ENCODE assay signal across 8 mouse cellular contexts in genomic region chr7:39544242-39545111, GRCm38 (mm10). TPM values are rescaled to one million over a fixed set of nuclear protein-coding genes. Genes with fewer than 3 reads are reported as not detected.
DNase-seq lines count a peak whose midpoint lies in the region; ATAC-seq and TF ChIP-seq lines count a peak whose summit lies in the region.

No protein-coding gene starts in this region.

- peak overlapping the region; percentile 82 for H3ac ChIP-seq in myocyte (ENCODE audit: control insufficient read depth, insufficient read length)

- peak overlapping the region; percentile 71 for H3K4me2 ChIP-seq in heart, embryonic 12.5 days
- H3K4me2 ChIP-seq in kidney, embryonic 16.5 days (replicated peaks; ENCODE audit: low read depth, low read length) = peak overlapping the region; percentile 76
- peak overlapping the region; percentile 79 for H3K4me2 ChIP-seq in liver, embryonic 11.5 days
- peak overlapping the region; percentile 76 for H3K4me2 ChIP-seq in myocyte (ENCODE audit: low read depth)

- TF ChIP-seq POLR2A in myocyte (IDR thresholded peaks at IDR 0.05; ENCODE audit: insufficient read length, low read depth) = peak; percentile 87

- no peaks in the 10 kb centered on the region for H3K9me3 ChIP-seq in heart, embryonic 12.5 days (replicated peaks)
- H3K9me3 ChIP-seq in kidney, embryonic 16.5 days (ENCODE audit: low read length) = no peaks in the 10 kb centered on the region
- H3K9me3 ChIP-seq in liver, embryonic 11.5 days (ENCODE audit: control insufficient read depth, low read length) = no peaks in the 10 kb centered on the region

- DNase-seq in fat pad, adult 2 months (ENCODE audit: extremely low read depth, low read depth, low spot score) = peak; percentile 46
- peak; percentile 82 for DNase-seq in liver, embryonic 11.5 days (ENCODE audit: low spot score)
- DNase-seq in spleen, postnatal 4 days (ENCODE audit: low spot score in 2 of 2) = peak; percentile 31 to 65

- peak; percentile 92 for ATAC-seq in CD4-positive, CD25-positive, alpha-beta regulatory T cell, adult 4 months
- peak; percentile 92 for ATAC-seq in heart, embryonic 12.5 days (ENCODE audit: insufficient number of reproducible peaks, low FRiP score)
- peak; percentile 97 for ATAC-seq in kidney, embryonic 16.5 days (ENCODE audit: low FRiP score, low TSS enrichment)
- peak; percentile 92 for ATAC-seq in liver, embryonic 11.5 days (replicated peaks; ENCODE audit: low FRiP score)

- under 1% methylated on average over 43 of the region's 43 CpGs for WGBS in heart, embryonic 12.5 days
- under 1% methylated on average over 43 of the region's 43 CpGs for WGBS in kidney, embryonic 16.5 days
- WGBS in liver, embryonic 11.5 days = 1% methylated on average over 43 of the region's 43 CpGs

- no peaks in the 10 kb centered on the region for H3K36me3 ChIP-seq in heart, embryonic 12.5 days
- peaks cover 2% of the 10 kb centered on the region; the same call in 1 of the 2 replicates for H3K36me3 ChIP-seq in kidney, embryonic 16.5 days (ENCODE audit: insufficient read depth, low read length)
- no peaks in the 10 kb centered on the region for H3K36me3 ChIP-seq in liver, embryonic 11.5 days (ENCODE audit: control insufficient read depth, insufficient read depth, low read length)
- H3K36me3 ChIP-seq in myocyte (ENCODE audit: control insufficient read depth, insufficient read depth) = no peaks in the 10 kb centered on the region

- peak overlapping the region; percentile 81 for H3K4me3 ChIP-seq in brown adipose tissue, adult 24 weeks (ENCODE audit: insufficient read depth, low read depth, low read length)
- peak overlapping the region; percentile 66 for H3K4me3 ChIP-seq in heart, embryonic 12.5 days
- peak overlapping the region; percentile 71 for H3K4me3 ChIP-seq in kidney, embryonic 16.5 days (ENCODE audit: low read length)
- peak overlapping the region; percentile 60 for H3K4me3 ChIP-seq in liver, embryonic 11.5 days (ENCODE audit: low read depth, low read length)
- H3K4me3 ChIP-seq in myocyte = peak overlapping the region; percentile 36

- peak overlapping the region; percentile 86 for H3K9ac ChIP-seq in heart, embryonic 12.5 days
- peak overlapping the region; percentile 90 for H3K9ac ChIP-seq in kidney, embryonic 16.5 days (replicated peaks; ENCODE audit: low read length)
- H3K9ac ChIP-seq in liver, embryonic 11.5 days (ENCODE audit: low read depth, low read length) = peak overlapping the region; percentile 70

- no peaks in the 10 kb centered on the region; the same call in 1 of the 2 replicates for H3K4me1 ChIP-seq in brown adipose tissue, adult 24 weeks (ENCODE audit: control insufficient read depth, insufficient read depth, insufficient read length, low read length)
- H3K4me1 ChIP-seq in heart, embryonic 12.5 days (replicated peaks) = peaks cover 18% of the 10 kb centered on the region
- 0 out of 2 replicates have a peak, but pooled peaks cover 4% of the 10 kb centered on the region for H3K4me1 ChIP-seq in kidney, embryonic 16.5 days (ENCODE audit: insufficient read depth, low read length)
- no peaks in the 10 kb centered on the region; the same call in 1 of the 2 replicates for H3K4me1 ChIP-seq in liver, embryonic 11.5 days (replicated peaks; ENCODE audit: control insufficient read depth, insufficient read depth, low read length)

- H3K27ac ChIP-seq in brown adipose tissue, adult 24 weeks (replicated peaks; ENCODE audit: low read depth, low read length) = peak overlapping the region; percentile 89
- H3K27ac ChIP-seq in heart, embryonic 12.5 days (ENCODE audit: poor library complexity, severe bottlenecking) = peak overlapping the region; percentile 96
- peak overlapping the region; percentile 98 for H3K27ac ChIP-seq in kidney, embryonic 16.5 days (ENCODE audit: low read length)
- peak overlapping the region; percentile 60 for H3K27ac ChIP-seq in liver, embryonic 11.5 days (ENCODE audit: low read depth, low read length)

- no peaks in the 10 kb centered on the region for H3K27me3 ChIP-seq in heart, embryonic 12.5 days (replicated peaks)
- no peaks in the 10 kb centered on the region for H3K27me3 ChIP-seq in kidney, embryonic 16.5 days (ENCODE audit: insufficient read depth, low read length)
- H3K27me3 ChIP-seq in liver, embryonic 11.5 days (replicated peaks; ENCODE audit: control insufficient read depth, insufficient read depth, low read length) = no peaks in the 10 kb centered on the region
- H3K27me3 ChIP-seq in myocyte (ENCODE audit: control insufficient read depth, insufficient read depth, insufficient read length) = no peaks in the 10 kb centered on the region

- no peaks in the 10 kb centered on the region for H3K79me2 ChIP-seq in myocyte (ENCODE audit: control insufficient read depth, insufficient read depth)

TF ChIP-seq in myocyte, 11 proteins besides CTCF, POLR2A, EP300 and RAD21:
- TF ChIP-seq MAX (IDR thresholded peaks at IDR 0.05; ENCODE audit: low read depth) (no peak), MYOD1 (IDR thresholded peaks at IDR 0.05; ENCODE audit: control insufficient read depth in 1 of 3, insufficient read length in 2 of 3, low read depth in 2 of 3) (peak in 1 of 3 experiments; percentile 8), POLR2AphosphoS2 (IDR thresholded peaks at IDR 0.05; ENCODE audit: insufficient read length, low read depth) (peak; percentile 86)

RNA-seq across cellular contexts. Expression of gene Zfp619, which starts 26.9 kb away (rescaled TPM):
- 1 to 10 TPM in 1 of 2 experiments, under 1 TPM in 1; 0.92 to 1.0 TPM for polyA plus RNA-seq in CD4-positive, CD25-positive, alpha-beta regulatory T cell, adult 4 months (2017; shearing (Covaris generic))
- 0.83 and 1.0 TPM in 2 replicates for polyA plus RNA-seq in brown adipose tissue, adult 24 weeks (2012; ENCODE audit: insufficient read depth, insufficient read length, missing spikeins)
- polyA plus RNA-seq in heart, embryonic 12.5 days (2016; fragmentation: Nextera tagmentation; extraction: Ambion mirVana) = 1.9 and 2.0 TPM in 2 replicates
- polyA plus RNA-seq in kidney, embryonic 16.5 days (2015; fragmentation: Nextera tagmentation; extraction: Ambion mirVana) = 2.0 and 2.3 TPM in 2 replicates
- polyA plus RNA-seq in liver, embryonic 11.5 days (2014; fragmentation: Nextera tagmentation; extraction: Ambion mirVana) = 0.83 and 1.2 TPM in 2 replicates
- polyA plus RNA-seq in myocyte (2012; fragmentation: generic; extraction: Trizol) = 0.12 TPM

Comparison
In these comparisons a context has a peak if more than half of its experiments do, and no peak if none do; other contexts are left out.
1. Peak in every context shown above with its lines: DNase-seq, ATAC-seq, H3K4me3 ChIP-seq and H3K27ac ChIP-seq.